Mouse (Mus musculus) gastrocnemius, postnatal 25 days (tissue): Measurements from ENCODE around the gene Rsl1. TPM values are rescaled to one million over a fixed set of nuclear protein-coding genes. Genes with fewer than 3 reads are reported as not detected.
"Not testable (repeated sequence)": the region's sequence is repeated elsewhere in the genome, so short reads cannot be mapped to it uniquely, and the experiment has no call there.

Experiments
- DNase-seq: peaks from one replicate; pipeline ENCODE4 v3.0.0; 2022
- long read RNA-seq, 2 experiments: library from polyadenylated mRNA; stranded (forward); transcript quantifications; one replicate each; pipeline ENCODE4 v2.0.0; 2021
- total RNA-seq, 2 experiments: library from RNA; stranded (reverse); gene quantifications; 1 replicate in 1 of 2; 2 replicates in 1 of 2; pipeline ENCODE4 v1.2.3; 2021

Rsl1 gene
- 1 to 10 TPM; 1.8 to 1.9 TPM for total RNA-seq
- long read RNA-seq, experiment 1, partial matches to known transcripts: 0 of 2 reads
- long read RNA-seq, experiment 1, other reads (novel, unspliced or antisense): 2 of 2 reads
- long read RNA-seq, experiment 2: 0 reads

DNA sequence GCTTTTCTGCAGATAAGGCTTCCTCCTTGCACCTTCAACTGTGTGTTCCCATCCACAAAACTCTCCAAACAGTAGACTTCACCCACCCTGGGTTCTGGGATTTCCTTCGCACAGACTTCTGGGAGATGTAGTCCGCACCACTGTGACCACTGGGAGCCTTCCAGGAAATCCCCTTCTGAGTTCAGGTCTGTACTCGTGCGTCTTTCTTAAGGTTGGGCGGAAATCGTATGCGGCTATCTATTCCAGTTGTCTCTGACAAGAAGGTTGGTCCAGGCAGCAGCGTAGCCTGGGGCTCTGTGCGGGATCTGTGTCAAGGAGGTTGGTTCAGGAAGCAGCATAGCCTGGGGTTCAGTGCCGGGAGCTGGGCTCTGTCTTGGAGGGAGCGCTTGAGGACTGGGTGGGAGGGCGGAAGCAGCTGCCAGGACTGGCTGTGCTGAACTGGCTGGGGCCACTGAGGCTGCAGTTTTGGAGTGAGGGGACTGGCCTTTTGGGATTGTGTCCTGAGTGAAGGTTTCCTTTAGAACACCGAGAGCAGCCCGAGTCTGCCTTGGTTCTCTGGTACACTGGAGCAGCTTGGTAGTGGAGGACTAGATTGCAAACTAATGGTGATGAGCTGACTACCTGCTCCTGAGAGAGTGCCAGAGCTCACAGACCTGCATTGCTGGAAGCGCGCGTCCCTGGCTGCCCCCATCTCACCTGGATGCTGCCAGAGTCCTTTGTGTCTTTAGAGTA, at the start of gene Rsl1:
Gene Rsl1 (plus strand): TSS at position 192 of the 732 bp plus-strand sequence.
- peak; percentile 67 for DNase-seq

DNA sequence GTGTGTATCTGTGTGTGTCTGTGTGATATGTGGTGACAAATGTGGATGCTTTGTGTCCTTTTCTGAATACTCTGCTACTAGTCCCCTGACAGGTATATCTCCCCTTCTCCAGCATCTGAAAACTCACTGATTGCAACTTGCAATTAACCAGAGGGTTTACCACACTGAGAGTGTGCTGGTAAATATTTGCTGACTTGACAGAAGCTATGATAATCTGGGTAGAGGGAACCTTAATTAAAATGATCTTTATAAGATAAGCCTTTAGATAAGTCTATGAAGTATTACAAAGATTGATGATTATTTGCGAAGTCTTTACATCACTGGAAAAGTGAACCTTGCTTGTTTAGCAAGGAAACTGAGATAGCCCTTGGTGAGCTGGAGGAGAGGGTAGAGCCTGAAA, 48.5 kb upstream of the Rsl1 start:
- DNase-seq: no peak

DNA sequence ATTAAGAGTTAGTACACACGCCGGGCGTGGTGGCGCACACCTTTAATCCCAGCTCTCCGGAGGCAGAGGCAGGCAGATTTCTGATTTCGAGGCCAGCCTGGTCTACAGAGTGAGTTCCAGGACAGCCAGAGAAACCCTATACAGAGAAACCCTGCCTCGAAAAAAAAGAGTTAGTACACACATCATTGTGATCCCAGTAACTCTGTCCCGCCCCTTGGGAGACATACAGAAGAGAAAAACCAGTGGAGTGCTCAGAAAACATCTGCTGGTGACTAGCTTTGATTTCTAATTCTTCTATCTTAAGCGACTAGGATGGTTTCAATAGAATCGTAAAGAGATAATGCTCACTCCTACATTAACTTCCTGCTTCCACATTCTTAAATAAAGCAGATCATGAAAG, 45.5 kb upstream of the Rsl1 start:
- not testable (repeated sequence) for DNase-seq

DNA sequence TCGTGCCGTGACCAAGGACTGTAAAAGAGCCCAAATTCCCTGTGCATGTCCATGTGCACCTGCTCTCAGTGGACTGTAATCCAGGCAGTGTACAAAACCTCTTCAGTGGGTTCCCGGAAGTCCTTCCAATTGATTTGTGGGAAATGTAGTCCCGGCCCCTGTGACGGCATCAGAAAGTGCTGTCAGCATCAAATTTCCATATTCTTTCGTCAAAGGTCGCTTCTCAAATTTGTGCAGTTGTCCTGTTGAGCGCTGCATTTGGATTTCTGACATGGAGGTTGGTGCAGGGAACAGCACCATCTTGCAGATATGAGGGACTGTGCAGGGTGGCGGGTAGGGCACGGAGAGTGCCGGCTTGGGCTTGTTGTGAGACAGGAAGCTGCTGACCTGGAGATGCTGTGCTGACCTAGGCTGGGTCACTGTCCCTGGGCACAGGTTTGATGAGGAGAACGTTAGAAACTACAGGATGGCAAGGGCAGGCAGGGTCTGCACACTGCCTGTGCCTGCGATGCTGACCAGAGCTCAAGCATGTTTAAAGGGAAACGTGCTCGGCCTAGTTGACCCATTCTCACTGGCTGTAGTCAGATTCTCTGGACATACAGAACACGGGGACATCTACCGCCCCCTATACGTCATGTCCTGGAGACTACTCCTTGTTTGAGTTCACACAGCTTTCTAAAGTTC, 44.8 kb upstream of the Rsl1 start:
- peak; percentile 65 for DNase-seq

- DNase-seq: not testable (repeated sequence)
Measured at GRCm38 (mm10) chr13:67166122-67166521, 6.9 kb upstream of the Rsl1 start.

DNA sequence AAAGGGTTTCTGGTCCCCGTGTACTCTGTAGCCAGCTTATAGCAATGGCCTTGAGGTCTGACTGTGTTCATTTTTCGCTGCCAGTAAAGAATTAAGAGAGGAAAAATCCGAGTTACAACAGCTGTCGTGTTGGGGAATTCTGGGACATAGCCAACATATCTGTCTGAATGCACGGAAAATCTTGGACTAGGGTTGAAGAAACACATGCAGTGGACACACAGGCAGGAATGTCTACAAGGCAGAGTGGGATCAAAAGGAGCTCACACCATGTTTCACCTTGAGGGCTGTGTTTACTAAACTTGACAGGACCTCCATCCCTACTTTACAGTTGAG, 707 bp downstream of the Rsl1 start:
- DNase-seq: no peak

GRCm38 (mm10) chr13:67194340-67194894, 21.4 kb downstream of the Rsl1 start, which contains the start of gene Zfp455:
Gene Zfp455, plus strand, starts transcription at chr13:67194506.
- peak; percentile 22 for DNase-seq

GRCm38 (mm10) chr13:67201656-67202055, 28.7 kb downstream of the Rsl1 start:
- no peak for DNase-seq

- no peak for DNase-seq
Measured at GRCm38 (mm10) chr13:67214015-67214607, 41.1 kb downstream of the Rsl1 start.

Other genes starting within 250 kb of the Rsl1 start
- under 1 TPM; 0.94 to 0.95 TPM for gene Zfp712, start 112.0 kb upstream of the Rsl1 start, total RNA-seq
- 1 to 10 TPM in 1 of 2 experiments, under 1 TPM in 1; 0.32 to 1.3 TPM for gene Zfp708, start 75.2 kb upstream of the Rsl1 start, total RNA-seq
- gene Gm28557, start 64.6 kb upstream of the Rsl1 start, total RNA-seq: 1 to 10 TPM; 2.1 to 3.3 TPM
- under 1 TPM; 0.46 to 0.51 TPM for gene Rslcan18, start 56.9 kb upstream of the Rsl1 start, total RNA-seq
- gene Zfp759, start 51.5 kb upstream of the Rsl1 start, total RNA-seq: 1 to 10 TPM; 4.1 to 4.3 TPM
- under 1 TPM; 0.43 to 0.49 TPM for gene Zfp455, start 21.3 kb downstream of the Rsl1 start, total RNA-seq
- 1 to 10 TPM; 1.0 to 1.1 TPM for gene Zfp458, start 105.3 kb downstream of the Rsl1 start, total RNA-seq
- gene Zfp457, start 133.3 kb downstream of the Rsl1 start, total RNA-seq: 1 to 10 TPM; 3.3 to 4.3 TPM
- gene Zfp595, start 159.4 kb downstream of the Rsl1 start, total RNA-seq: 1 to 10 TPM; 1.7 TPM
- under 1 TPM in 1 of 2 experiments, not detected in 1; 0.94 TPM for gene Gm28044, start 187.4 kb downstream of the Rsl1 start, total RNA-seq
- 1 to 10 TPM in 1 of 2 experiments, under 1 TPM in 1; 0.99 to 1.2 TPM for gene Zfp953, start 187.4 kb downstream of the Rsl1 start, total RNA-seq
- 1 to 10 TPM in 1 of 2 experiments, not detected in 1; 1.2 TPM for gene Gm28041, start 202.6 kb downstream of the Rsl1 start, total RNA-seq
- gene Zfp456, start 202.6 kb downstream of the Rsl1 start, total RNA-seq: under 1 TPM; 0.23 to 0.32 TPM
- 1 to 10 TPM in 1 of 2 experiments, under 1 TPM in 1; 0.64 to 1.1 TPM for gene Zfp429, start 226.6 kb downstream of the Rsl1 start, total RNA-seq
- under 1 TPM; 0.16 to 0.36 TPM for gene Zfp459, start 248.2 kb downstream of the Rsl1 start, total RNA-seq